Mouse (Mus musculus) C3H10T1/2 (cell line): Measurements from ENCODE around the gene Olfr628. TPM values are rescaled to one million over a fixed set of nuclear protein-coding genes. Genes with fewer than 3 reads are reported as not detected.

Experiments used
- polyA plus RNA-seq, 2 experiments: library from polyadenylated mRNA; unstranded; fragments of >200 nt; fragmentation: generic; extraction: Trizol; gene quantifications; one replicate each; pipeline ENCODE4 v1.2.1; 2012; ENCODE audit warnings: missing spikeins in 2 of 2

Gene Olfr628
- polyA plus RNA-seq, result not detected

GRCm38 (mm10) chr7:103730074-103730473 lies at the start of gene Olfr628:
Gene Olfr628, plus strand, starts transcription at chr7:103730374.

GRCm38 (mm10) chr7:103682420-103682819 lies 47.8 kb upstream of the Olfr628 start, which contains the start of gene Olfr625-ps1:
Gene Olfr625-ps1, plus strand, starts transcription at chr7:103682720.

GRCm38 (mm10) chr7:103714371-103714770 lies 15.8 kb upstream of the Olfr628 start, which contains the start of gene Olfr243:
Gene Olfr243, plus strand, starts transcription at chr7:103714671.

GRCm38 (mm10) chr7:103744843-103745242 lies 14.7 kb downstream of the Olfr628 start, which contains the start of gene Olfr629:
Gene Olfr629, minus strand, starts transcription at chr7:103744943.

GRCm38 (mm10) chr7:103757233-103757632 lies 27.1 kb downstream of the Olfr628 start, which contains the start of gene Olfr630:
Gene Olfr630, minus strand, starts transcription at chr7:103757333.

GRCm38 (mm10) chr7:103771494-103771893 lies 41.3 kb downstream of the Olfr628 start, which contains the start of gene Olfr69:
Gene Olfr69, minus strand, starts transcription at chr7:103771594.

GRCm38 (mm10) chr7:103779598-103779997 lies 49.4 kb downstream of the Olfr628 start, which contains the start of gene Olfr68:
Gene Olfr68, minus strand, starts transcription at chr7:103779698.

Other genes starting within 250 kb of the Olfr628 start
- gene Olfr609, start 232.3 kb upstream of the Olfr628 start, polyA plus RNA-seq, result not detected
- not detected for gene Olfr610, start 218.3 kb upstream of the Olfr628 start, polyA plus RNA-seq
- gene Olfr611, start 209.5 kb upstream of the Olfr628 start, polyA plus RNA-seq, result not detected
- not detected for gene Olfr612, start 187.7 kb upstream of the Olfr628 start, polyA plus RNA-seq
- gene Olfr613, start 182.3 kb upstream of the Olfr628 start, polyA plus RNA-seq, result not detected
- gene Olfr615, start 174.3 kb upstream of the Olfr628 start, polyA plus RNA-seq, result not detected
- gene Olfr616, start 161.2 kb upstream of the Olfr628 start, polyA plus RNA-seq, result not detected
- not detected for gene Olfr617, start 157.3 kb upstream of the Olfr628 start, polyA plus RNA-seq
- gene Olfr618, start 140.3 kb upstream of the Olfr628 start, polyA plus RNA-seq, result not detected
- gene Olfr619, start 129.8 kb upstream of the Olfr628 start, polyA plus RNA-seq, result not detected
- not detected for gene Olfr620, start 117.8 kb upstream of the Olfr628 start, polyA plus RNA-seq
- not detected for gene Olfr622, start 87.7 kb upstream of the Olfr628 start, polyA plus RNA-seq
- gene Olfr623, start 66.7 kb upstream of the Olfr628 start, polyA plus RNA-seq, result not detected
- gene Olfr624, start 59.2 kb upstream of the Olfr628 start, polyA plus RNA-seq, result not detected
- gene Olfr625-ps1, start 47.7 kb upstream of the Olfr628 start, polyA plus RNA-seq, result not detected
- gene Olfr243, start 15.7 kb upstream of the Olfr628 start, polyA plus RNA-seq, result not detected
- not detected for gene Olfr629, start 14.6 kb downstream of the Olfr628 start, polyA plus RNA-seq
- not detected for gene Olfr630, start 27.0 kb downstream of the Olfr628 start, polyA plus RNA-seq
- gene Olfr69, start 41.2 kb downstream of the Olfr628 start, polyA plus RNA-seq, result not detected
- gene Olfr68, start 49.3 kb downstream of the Olfr628 start, polyA plus RNA-seq, result not detected
- gene Olfr67, start 61.4 kb downstream of the Olfr628 start, polyA plus RNA-seq, result not detected
- not detected for gene Hbb-bt, start 83.6 kb downstream of the Olfr628 start, polyA plus RNA-seq
- not detected for gene Hbb-bs, start 97.7 kb downstream of the Olfr628 start, polyA plus RNA-seq
- not detected for gene Hbb-bh2, start 110.1 kb downstream of the Olfr628 start, polyA plus RNA-seq
- gene Hbb-bh1, start 112.8 kb downstream of the Olfr628 start, polyA plus RNA-seq, result under 1 TPM; 0.08 to 0.97 TPM
- under 1 TPM in 1 of 2 experiments, not detected in 1; 0.06 TPM for gene Hbb-y, start 122.8 kb downstream of the Olfr628 start, polyA plus RNA-seq
- gene Olfr66, start 155.9 kb downstream of the Olfr628 start, polyA plus RNA-seq, result not detected
- not detected for gene Olfr64, start 164.1 kb downstream of the Olfr628 start, polyA plus RNA-seq
- gene Olfr65, start 173.1 kb downstream of the Olfr628 start, polyA plus RNA-seq, result under 1 TPM in 1 of 2 experiments, not detected in 1; 0.05 TPM
- gene Olfr631, start 198.5 kb downstream of the Olfr628 start, polyA plus RNA-seq, result not detected
- not detected for gene Olfr632, start 204.0 kb downstream of the Olfr628 start, polyA plus RNA-seq
- not detected for gene Olfr633, start 214.1 kb downstream of the Olfr628 start, polyA plus RNA-seq
- gene Olfr635, start 240.8 kb downstream of the Olfr628 start, polyA plus RNA-seq, result not detected